Mouse (Mus musculus) adrenal gland, postnatal 4 days (tissue): Measurements from ENCODE around the gene Slc15a5. TPM values are rescaled to one million over a fixed set of nuclear protein-coding genes. Genes with fewer than 3 reads are reported as not detected.

ENCODE experiments used
- DNase-seq, 2 experiments: peaks; one replicate each; pipeline ENCODE4 v3.0.0; 2021 to 2022; ENCODE audit warnings: low spot score in 2 of 2, mixed read lengths in 2 of 2
- total RNA-seq, 2 experiments: library from RNA; stranded (reverse); gene quantifications; 2 replicates each; pipeline ENCODE4 v1.2.3; 2021

Gene Slc15a5
- total RNA-seq, 2 experiments from 2014 or later = 0.54 TPM; not detected in 1

DNA sequence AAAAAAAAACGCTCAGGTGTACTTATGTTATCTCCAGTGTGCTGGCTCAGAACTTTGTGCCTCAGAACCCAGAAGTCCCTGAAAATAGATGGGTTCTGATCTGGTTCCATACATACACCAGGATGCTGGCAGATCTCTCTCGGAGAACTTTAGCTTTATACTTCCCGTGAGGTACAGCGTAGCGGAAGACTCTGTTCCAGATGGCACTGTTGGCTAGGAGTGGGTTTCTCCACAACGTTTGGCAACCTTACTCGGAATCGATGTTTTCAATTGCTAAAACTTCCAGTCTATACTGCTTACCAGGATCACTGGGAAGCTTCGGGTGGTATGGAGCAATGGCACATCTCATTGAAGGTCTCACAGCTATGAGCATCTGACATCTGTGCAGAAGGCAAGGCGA is 9.8 kb downstream of the Slc15a5 start:
- DNase-seq = no peak

GRCm38 (mm10) chr6:138055572-138055971 is 24.1 kb downstream of the Slc15a5 start:
- no peak for DNase-seq

- DNase-seq = no peak
Observed at GRCm38 (mm10) chr6:138054956-138055355, 24.8 kb downstream of the Slc15a5 start.

GRCm38 (mm10) chr6:138054166-138054565 is 25.6 kb downstream of the Slc15a5 start:
- DNase-seq = no peak

DNA sequence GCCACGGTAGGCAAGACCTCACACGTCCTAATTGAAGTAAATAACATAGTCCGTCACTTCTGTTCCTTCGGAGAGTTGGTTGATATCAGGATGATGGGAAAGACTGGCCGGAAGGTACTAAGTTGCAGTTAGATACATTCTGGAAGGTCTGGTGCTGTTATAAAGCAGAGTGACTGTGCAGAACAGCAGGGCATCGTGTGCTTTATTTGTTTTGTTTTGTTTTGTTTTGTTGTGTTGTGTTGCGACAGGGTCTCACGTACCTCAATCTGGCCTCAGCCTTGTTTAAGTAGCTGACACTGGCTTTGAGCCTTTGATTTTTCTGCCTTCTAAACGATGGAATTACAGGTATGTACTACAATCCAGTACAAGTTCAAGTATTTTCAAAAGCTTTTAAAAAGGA is 26.0 kb downstream of the Slc15a5 start:
- DNase-seq = no peak

DNA sequence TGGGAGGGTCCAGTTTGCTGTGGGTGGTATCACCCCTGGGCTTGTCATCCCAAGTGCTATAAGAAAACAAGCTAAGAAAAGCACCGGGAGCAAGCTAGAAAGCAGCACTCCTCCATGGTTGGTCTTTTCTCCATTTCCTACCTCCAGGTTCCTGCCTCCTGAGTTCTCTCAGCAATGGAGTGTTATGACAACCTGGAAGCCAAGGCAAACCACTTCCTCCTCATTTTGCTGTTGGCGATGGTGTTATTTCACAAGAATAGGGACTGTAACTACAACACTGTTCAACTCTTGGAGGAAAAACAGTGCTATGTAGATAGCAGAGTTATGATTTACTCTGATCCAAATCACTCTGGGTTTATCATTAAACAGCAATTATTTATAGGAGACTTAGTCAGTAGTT is 34.4 kb downstream of the Slc15a5 start:
- no peak for DNase-seq

DNA sequence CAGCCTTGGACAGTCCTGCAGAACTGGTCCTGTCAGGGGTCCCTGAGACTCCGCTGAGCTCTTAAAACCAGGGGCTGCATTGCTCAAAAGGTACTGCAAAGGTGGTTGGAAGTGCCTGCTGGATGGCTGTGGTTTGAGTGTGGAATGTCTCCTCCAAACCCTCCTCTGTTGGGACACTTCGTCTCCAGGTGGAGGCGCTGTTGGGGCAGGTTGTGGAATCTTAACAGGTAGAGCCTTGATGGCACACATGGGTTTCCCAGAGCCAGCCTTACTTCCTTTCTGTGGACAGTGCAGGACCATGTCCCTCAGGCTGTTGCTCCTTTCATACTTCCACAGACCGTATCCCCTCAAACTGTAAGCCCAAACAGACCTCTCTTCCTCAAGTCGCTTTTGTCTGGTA is 36.8 kb downstream of the Slc15a5 start:
- no peak for DNase-seq

- no peak for DNase-seq
Observed at GRCm38 (mm10) chr6:138041865-138042264, 37.9 kb downstream of the Slc15a5 start.

DNA sequence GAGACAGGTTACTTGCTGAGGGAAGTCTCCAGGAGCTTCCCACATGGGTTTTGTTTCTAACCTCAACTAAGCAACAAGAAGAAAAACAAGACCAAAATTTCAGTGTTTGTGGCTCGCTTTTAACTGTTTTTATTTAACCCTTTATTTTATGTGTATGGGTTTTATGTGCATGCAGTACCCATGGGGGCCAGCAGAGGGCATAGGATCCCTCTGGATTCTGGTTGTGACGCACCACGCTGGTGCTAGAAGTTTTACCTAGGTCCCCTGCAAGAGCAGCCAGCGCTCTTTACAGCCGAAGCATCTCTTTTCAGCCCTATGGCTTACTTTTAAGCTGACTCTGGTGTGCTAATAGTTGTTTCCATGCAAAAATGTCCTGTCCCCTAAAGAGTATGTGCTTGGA is 42.1 kb downstream of the Slc15a5 start:
- no peak for DNase-seq

DNA sequence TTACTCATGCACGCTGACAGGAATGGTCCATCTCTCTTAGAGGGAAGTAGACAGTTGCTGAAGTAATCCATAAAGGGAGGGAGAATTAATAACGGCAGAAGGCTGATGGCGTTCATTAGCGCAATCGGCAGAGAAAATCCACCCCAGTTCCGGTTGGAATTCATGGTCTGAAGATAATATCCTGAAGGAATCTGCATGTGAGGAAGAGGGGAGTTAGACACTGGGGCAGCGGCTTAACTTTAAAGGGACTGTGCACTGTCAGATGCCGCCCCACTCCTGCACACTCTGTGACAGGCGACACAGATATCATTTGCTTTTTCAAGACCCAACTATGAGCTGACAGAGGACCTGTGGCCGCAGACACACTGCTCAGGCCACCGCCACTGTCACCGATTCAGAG is 42.8 kb downstream of the Slc15a5 start:
- DNase-seq = no peak

DNA sequence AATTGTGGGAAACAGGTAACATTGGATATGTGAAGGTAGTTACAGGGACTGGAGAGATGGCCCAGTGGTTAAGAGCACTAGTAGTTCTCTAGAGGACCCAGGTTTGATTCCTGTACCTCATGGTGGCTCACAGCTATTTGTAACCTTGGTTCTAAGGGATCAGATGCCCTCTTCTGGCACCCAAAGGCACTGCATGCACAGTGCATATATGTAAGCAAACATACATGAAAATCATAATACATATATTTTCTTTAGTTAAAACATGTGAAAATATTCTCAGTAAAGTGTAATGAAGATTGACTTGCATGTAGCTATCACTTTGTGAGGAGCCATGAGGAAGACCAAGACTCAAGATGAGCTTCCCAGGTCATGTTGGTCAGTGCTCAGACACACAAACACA is 62.8 kb downstream of the Slc15a5 start:
- DNase-seq = no peak

DNA sequence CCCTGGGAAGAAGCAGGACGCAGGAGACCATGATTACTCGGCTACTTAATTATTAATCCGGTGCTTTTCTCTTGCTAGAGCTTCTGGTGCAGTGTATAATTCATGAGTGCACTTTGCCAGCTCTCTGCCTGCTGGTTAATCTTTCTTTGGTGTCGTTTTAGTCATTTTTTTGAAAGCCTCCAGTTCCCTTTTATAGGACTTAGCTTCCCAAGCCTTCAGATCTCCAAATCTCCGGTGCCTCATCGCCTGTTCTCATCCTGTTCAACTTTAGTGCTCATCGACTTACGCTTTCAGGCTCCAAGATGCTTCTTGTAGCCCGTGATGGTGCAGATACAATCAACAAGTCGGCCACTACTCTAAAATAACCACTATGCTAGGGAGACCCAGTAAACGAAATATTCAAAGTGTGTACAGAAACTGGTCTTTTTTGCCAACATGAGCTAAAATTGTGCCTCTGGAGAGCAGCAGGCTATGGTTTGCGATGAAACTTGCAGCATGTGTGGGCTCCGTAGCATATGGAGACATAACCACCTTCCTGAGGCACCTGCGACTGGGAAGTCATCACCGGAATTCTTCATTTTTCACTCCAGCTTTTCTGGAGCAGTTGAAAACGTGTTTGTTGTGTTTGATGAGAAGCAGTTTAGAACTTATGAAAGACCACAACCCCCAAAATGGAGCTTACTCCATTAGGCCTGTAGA is 64.6 kb downstream of the Slc15a5 start:
- no peak for DNase-seq

DNA sequence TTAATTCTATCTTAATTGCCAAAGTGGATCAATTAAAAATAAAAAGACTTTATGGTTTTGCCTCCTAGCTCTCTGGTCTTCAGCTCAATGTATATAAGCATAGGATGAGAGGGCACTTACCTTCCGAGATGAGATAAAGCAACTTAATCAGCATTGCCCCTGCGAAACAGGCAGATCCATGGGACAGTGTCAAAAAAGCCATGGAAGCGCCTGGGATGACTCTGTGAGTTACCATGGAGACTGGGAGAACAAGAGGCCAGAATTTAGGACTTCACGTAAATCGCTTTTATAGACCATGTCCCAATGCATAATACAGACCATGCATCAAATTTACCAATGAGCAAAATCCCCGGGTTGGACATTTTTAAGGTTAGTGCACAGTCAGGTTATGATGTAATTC is 67.8 kb downstream of the Slc15a5 start:
- no peak for DNase-seq

DNA sequence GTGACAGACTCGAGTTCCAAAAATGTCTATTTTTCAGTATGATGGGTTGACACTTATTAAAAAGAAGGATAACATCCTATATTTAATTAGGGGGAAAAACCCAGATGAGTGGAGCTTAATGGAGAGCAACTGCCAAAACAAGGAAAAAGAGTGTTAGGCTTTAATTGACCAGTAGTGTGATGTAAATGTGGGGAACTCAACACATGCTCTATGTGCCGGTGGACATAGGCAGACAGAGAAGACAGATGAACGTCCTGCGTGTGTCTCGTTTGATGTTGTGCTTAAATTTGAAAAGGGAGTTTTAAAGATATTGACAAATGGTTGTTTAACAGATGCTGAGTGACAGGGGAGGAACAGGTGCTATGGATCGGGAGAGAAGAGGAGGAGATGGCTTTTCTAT is 72.0 kb downstream of the Slc15a5 start:
- DNase-seq = no peak

DNA sequence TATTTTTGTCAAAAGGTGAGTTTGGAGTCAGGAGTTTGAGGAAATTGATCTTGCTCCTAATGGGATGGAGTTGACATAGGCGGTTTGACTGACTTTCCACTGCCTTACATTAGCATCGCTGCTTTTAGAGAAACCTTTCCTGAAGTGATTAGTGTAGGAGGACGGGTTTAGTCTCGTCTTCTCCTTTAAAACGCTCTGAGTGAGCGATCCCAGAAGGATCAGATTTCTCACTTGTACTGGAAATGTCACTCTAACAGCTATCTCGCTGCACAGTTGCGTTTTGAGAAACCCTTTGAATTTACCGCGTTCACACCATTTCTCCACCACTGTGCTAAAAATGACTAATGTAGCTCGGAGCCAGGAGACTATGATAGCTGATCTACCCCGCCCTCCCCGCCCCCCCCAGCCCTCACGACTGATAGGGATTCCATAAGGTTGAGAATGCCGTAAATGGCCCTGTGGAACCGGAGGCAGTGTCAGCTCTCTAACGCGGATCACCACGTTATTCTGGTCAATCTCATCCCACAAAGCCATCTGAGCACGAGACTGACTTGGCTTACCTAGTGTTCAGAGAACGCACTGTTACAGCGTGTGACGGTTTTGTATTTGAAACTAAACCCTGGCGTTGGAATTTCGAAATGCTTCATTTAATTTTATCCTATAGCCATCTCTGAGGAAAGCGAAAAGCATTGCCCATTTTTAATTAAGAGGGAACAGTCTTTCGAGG is 73.0 kb downstream of the Slc15a5 start:
- no peak for DNase-seq

DNA sequence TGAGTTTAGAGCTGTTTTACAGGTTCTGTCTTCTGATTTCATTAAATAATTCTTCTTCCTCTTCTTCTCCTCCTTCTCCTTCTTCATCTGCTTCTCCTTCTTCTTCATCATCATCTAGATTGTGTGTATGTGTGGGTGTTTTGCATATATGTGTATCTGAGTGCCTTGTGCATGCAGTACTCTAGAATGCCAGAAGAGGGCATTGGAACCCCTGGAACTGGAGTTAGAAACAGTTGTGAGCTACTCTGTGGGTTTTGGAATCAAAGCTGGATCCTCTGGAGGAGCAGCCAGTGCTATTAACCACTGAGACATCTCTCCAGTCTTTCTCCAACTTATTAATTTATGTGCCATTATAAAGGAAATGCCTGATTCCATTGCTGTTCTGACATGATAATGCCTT is 89.9 kb downstream of the Slc15a5 start:
- no peak for DNase-seq

DNA sequence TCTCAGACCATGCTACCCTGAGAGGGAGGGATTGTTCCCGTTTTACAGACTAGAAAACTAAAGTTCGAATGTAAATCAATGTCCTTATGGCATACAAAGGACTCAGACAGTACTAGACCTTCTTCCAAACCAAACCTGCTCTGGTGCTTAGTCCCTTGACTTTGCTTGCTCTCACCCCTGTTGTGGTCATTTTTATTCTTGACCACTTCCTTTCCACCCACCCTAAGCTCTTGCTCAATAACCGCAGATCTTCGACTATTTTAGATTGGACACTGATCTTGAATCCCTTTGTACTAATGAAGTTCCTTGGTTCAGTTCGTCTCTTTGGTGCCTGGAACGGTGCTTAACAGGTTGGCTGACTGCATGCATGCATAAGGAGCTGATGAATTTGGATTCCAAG is 94.5 kb downstream of the Slc15a5 start:
- DNase-seq = no peak

DNA sequence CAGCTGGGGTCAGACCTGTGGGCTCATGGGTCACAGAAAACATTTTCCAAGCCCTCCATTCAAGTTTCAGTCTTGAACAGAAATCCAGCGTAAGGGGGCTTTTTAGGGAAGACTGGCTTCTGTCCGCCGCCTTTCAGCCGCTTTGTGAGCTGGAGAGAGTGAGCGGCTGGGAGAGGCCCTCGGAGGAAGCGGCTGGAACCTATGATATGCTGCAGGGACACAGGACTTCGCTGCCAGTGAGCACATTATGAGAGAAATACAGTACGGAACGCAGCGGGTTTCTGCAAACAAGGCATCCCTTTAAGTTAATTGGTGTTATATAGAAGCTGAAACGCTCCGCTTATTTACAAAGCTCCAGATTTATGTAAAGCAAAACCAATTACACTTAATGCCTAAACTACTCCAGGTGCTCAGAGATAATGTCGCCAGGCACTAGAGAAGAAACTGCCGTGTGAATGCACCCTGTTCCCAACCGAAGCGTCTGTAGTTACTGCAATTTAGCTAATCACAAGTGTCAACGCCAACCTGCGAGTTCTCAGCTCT is 97.5 kb downstream of the Slc15a5 start:
- DNase-seq = no peak

GRCm38 (mm10) chr6:137980905-137981696 is 98.6 kb downstream of the Slc15a5 start:
- no peak for DNase-seq

- DNase-seq = no peak
Observed at GRCm38 (mm10) chr6:137980413-137980812, 99.3 kb downstream of the Slc15a5 start.

DNA sequence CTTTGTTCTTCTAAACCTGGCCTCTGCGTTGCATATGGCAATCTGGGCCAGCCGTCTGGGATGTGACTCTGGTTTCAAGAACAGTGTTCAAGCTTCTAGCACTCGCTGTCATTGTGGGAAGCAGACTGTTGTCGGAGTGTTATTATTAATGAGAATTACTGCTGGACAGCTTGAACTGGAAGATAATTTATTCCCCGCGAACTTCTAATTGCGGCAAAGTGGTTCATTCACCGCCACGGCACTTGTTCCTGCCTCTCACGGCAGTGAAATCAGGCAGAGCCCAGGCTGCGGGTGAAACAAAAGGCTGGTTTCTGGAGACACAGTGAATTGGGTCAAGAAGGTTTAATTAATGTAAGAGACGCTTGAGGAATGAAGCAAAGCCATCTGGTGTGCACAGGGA is 99.9 kb downstream of the Slc15a5 start:
- no peak for DNase-seq

DNA sequence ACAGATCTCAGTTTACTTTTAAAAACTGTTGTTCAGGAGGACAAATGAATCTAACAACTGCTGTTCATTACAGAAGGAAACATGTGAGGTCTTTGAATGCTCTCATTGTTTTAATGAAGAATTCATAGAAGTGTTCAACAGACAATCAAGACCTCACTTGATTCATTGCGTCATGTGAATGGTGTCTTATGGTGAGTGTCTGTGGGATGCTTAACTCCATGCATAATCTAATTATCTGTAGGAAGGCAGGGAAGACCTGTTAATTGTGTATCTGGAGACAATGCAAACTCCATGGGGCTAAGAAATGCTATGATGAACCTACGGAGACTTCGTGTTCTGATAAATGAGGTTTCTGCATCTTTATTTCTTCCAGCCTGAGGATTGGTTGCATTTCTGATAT is 103.7 kb downstream of the Slc15a5 start:
- DNase-seq = no peak
